Mouse (Mus musculus): Measurements from ENCODE around the gene Prr32.

The Prr32 gene

DNA sequence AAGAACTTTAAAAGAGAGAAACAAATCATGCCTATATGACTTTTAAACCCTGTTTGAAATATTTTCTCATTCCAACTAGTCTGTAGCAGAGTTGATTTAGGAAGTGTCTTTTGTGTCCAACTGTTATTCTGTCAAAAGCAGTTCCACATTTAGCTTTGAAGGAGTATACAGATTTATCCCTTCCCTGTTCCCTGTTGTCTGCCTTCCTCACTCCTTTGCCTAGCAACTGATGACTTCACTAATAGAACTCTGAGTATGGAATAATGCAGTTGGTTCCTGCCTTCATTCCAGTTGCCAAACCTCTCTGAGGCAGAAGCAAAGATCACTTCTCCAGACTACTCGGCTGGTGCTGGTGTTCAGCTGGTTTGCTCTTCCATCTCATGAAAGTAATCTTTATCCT lies at the start of gene Prr32:
Prr32 (plus strand) TSS at position 301 of the 400 bp plus-strand sequence.
- DNase-seq (ENCODE audit: extremely low read depth, low read depth): no peak
